9 mouse cellular contexts compared by ENCODE assay signal in the genomic region with DNA sequence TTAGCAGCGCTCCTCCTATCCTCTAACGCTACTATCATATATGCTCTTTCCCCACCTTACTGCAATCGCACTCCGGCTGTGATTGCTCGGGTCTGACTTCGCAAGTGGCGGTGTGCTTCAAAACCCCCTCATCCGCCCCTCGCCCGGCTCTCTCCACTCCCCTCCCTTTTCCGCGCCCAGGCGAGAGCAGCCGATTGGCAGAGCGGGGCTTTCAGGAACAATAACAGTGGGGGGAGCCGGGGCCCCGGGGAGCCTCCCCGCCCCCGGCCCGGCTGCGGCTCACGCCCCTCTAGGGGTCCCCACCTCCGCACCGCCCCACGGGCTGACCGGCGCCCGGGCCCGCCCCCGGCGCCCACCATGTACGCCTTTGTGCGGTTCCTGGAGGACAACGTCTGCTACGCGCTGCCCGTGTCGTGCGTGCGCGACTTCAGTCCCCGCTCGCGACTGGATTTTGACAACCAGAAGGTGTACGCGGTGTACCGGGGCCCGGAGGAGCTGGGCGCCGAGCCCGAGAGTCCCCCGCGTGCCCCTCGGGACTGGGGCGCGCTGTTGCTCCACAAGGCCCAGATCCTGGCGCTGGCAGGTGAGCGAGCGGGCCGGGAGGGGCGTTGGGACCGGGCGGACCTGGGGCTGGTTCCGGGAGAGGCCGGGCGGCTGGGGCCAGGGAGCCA. TPM values are rescaled to one million over a fixed set of nuclear protein-coding genes. Genes with fewer than 3 reads are reported as not detected.
DNase-seq lines count a peak whose midpoint lies in the region; ATAC-seq and TF ChIP-seq lines count a peak whose summit lies in the region.
"Had no signal": no experiment of that assay in that cellular context is flagged by ENCODE, and none has a peak within 500 bp of the region (broad histone marks: within the 10 kb centered on the region; RNA-seq: fewer than 3 reads in every experiment).

TSS of gene Bend5 (plus strand) at position 189 of the 671 bp plus-strand sequence.

- no peaks in the 10 kb centered on the region for H3K9me3 ChIP-seq in limb, embryonic 13.5 days
- H3K9me3 ChIP-seq in midbrain, embryonic 14.5 days (ENCODE audit: control insufficient read depth, low read length): no peaks in the 10 kb centered on the region

- H3K9ac ChIP-seq in heart, adult 2 months (ENCODE audit: low read depth, low read length): peak within 1 kb of the TSS; percentile 98
- H3K9ac ChIP-seq in limb, embryonic 13.5 days: peak within 1 kb of the TSS; percentile 96
- peak within 1 kb of the TSS; percentile 99 for H3K9ac ChIP-seq in midbrain, embryonic 14.5 days (replicated peaks; ENCODE audit: low read length)

- H3K4me2 ChIP-seq in limb, embryonic 13.5 days (replicated peaks): peak within 1 kb of the TSS; percentile 85
- H3K4me2 ChIP-seq in midbrain, embryonic 14.5 days (ENCODE audit: low read length): peak within 1 kb of the TSS; percentile 82

- intact Hi-C loops in heart, adult 2 months (cut with DNase I): no loop called here

- peak; percentile 86 for DNase-seq in adrenal gland, adult 2 months
- DNase-seq in embryo, embryonic 11.5 days (ENCODE audit: low read depth, low spot score): peak; percentile 75
- DNase-seq in heart, adult 2 months: peak; percentile 79 to 82
- DNase-seq in kidney, adult 11 months: peak; percentile 71
- peak; percentile 94 for DNase-seq in midbrain, embryonic 14.5 days
- peak; percentile 76 to 78 for DNase-seq in spleen, adult 18-20 months
- DNase-seq in c-Kit-positive CD71-positive TER-119-positive erythroid progenitor cells, embryonic 14.5 days (ENCODE audit: low spot score): no peak

- H3K27ac ChIP-seq in heart, adult 2 months: peak within 1 kb of the TSS; percentile 78
- peak within 1 kb of the TSS; percentile 87 for H3K27ac ChIP-seq in limb, embryonic 13.5 days
- peak within 1 kb of the TSS; percentile 95 for H3K27ac ChIP-seq in midbrain, embryonic 14.5 days (replicated peaks; ENCODE audit: low read depth, low read length)

- H3K79me2 ChIP-seq in heart, adult 2 months (replicated peaks; ENCODE audit: control insufficient read depth, insufficient read depth, low read length): no peaks in the 10 kb centered on the region

- peak; percentile 95 for ATAC-seq in limb, embryonic 13.5 days (ENCODE audit: low FRiP score, low read depth)
- peak; percentile 97 for ATAC-seq in midbrain, embryonic 14.5 days (ENCODE audit: low FRiP score, low TSS enrichment)

- TF ChIP-seq CTCF in heart, adult 2 months (IDR thresholded peaks at IDR 0.05): no peak

- peaks cover 4% of the 10 kb centered on the region for H3K36me3 ChIP-seq in heart, adult 2 months (ENCODE audit: control insufficient read depth, insufficient read depth, low read length)
- H3K36me3 ChIP-seq in limb, embryonic 13.5 days: peaks cover 24% of the 10 kb centered on the region
- H3K36me3 ChIP-seq in midbrain, embryonic 14.5 days (ENCODE audit: control insufficient read depth, insufficient read depth, low read length): peaks cover 17% of the 10 kb centered on the region

- under 1% methylated on average over 65 of the region's 66 CpGs for WGBS in heart, adult 2 months
- under 1% methylated on average over 66 of the region's 66 CpGs for WGBS in limb, embryonic 13.5 days
- WGBS in midbrain, embryonic 14.5 days: 1% methylated on average over 66 of the region's 66 CpGs

- peak; percentile 54; the same call in 1 of the 2 replicates for TF ChIP-seq POLR2A in heart, adult 2 months (IDR thresholded peaks at IDR 0.05; ENCODE audit: insufficient read depth, low read depth, low read length)

- TF ChIP-seq EP300 in heart, adult 2 months (IDR thresholded peaks at IDR 0.05; ENCODE audit: insufficient read depth, low read depth, low read length): no peak

- H3K4me3 ChIP-seq in heart, adult 2 months: peak within 1 kb of the TSS; percentile 89
- H3K4me3 ChIP-seq in limb, embryonic 13.5 days: peak within 1 kb of the TSS; percentile 94
- H3K4me3 ChIP-seq in midbrain, embryonic 14.5 days (replicated peaks; ENCODE audit: low read depth, low read length): peak within 1 kb of the TSS; percentile 97
- H3K4me3 ChIP-seq: myocyte had no signal

- no peaks in the 10 kb centered on the region for H3K27me3 ChIP-seq in heart, adult 2 months (ENCODE audit: control insufficient read depth, insufficient read depth, low read length)
- no peaks in the 10 kb centered on the region for H3K27me3 ChIP-seq in limb, embryonic 13.5 days
- no peaks in the 10 kb centered on the region for H3K27me3 ChIP-seq in midbrain, embryonic 14.5 days (ENCODE audit: control insufficient read depth, insufficient read depth, low read length)

- H3K4me1 ChIP-seq in heart, adult 2 months (ENCODE audit: control insufficient read depth, insufficient read depth, low read length): peaks cover 4% of the 10 kb centered on the region
- peaks cover 30% of the 10 kb centered on the region for H3K4me1 ChIP-seq in limb, embryonic 13.5 days
- peaks cover 37% of the 10 kb centered on the region for H3K4me1 ChIP-seq in midbrain, embryonic 14.5 days (ENCODE audit: control insufficient read depth, insufficient read depth, low read length)

RNA-seq across cellular contexts. Expression of gene Bend5, which starts in this region (rescaled TPM):
- total RNA-seq in adrenal gland, adult 2 months (2021): 10 to 100 TPM in 1 of 2 experiments, 1 to 10 TPM in 1; 8.9 to 12.3 TPM
- 41.1 and 43.7 TPM in 2 replicates for polyA plus RNA-seq in adrenal gland, adult 2 months (2012; rRNA removed)
- total RNA-seq in heart, adult 2 months (2021): 1 to 10 TPM; 5.4 to 8.1 TPM
- polyA plus RNA-seq in heart, adult 2 months (2012; rRNA removed): 3.8 and 4.2 TPM in 2 replicates
- 49.9 and 52.1 TPM in 2 replicates for polyA plus RNA-seq in limb, embryonic 13.5 days (2015; fragmentation: Nextera tagmentation; extraction: Ambion mirVana)
- polyA plus RNA-seq in midbrain, embryonic 14.5 days (2014; fragmentation: Nextera tagmentation; extraction: Ambion mirVana): 86.3 and 88.8 TPM in 2 replicates
- polyA plus RNA-seq: myocyte had no signal
